Mouse (Mus musculus) neural tube, embryonic 14.5 days (tissue): ENCODE measurements around the gene Il15. TPM values are rescaled to one million over a fixed set of nuclear protein-coding genes. Genes with fewer than 3 reads are reported as not detected.
A peak's percentile ranks its signal among the peaks of the same experiment; 100 is the strongest.

Experiments used
- ATAC-seq: fragments of 200-750 bp; cut with Nextera tagmentation; 2 replicates; pipeline ENCODE4 v1.8.0; 2017; ENCODE audit warnings: low read depth, mild to moderate bottlenecking, moderate TSS enrichment, moderate library complexity
- H3K27ac ChIP-seq: fragments of 300-500 bp; sonication (generic); 2 replicates; pipeline ENCODE4 v1.5.1; 2014; ENCODE audit warnings: low read depth, mild to moderate bottlenecking, control low read depth, low read length, moderate library complexity, mixed read lengths
- H3K27me3 ChIP-seq: fragments of 300-500 bp; sonication (generic); 2 replicates; pipeline ENCODE4 v1.6.1; 2014; ENCODE audit warnings: low read length; ENCODE audit not compliant: control insufficient read depth, insufficient read depth
- H3K36me3 ChIP-seq: fragments of 300-500 bp; sonication (generic); 2 replicates; pipeline ENCODE4 v1.6.1; 2014; ENCODE audit warnings: low read length, mixed read lengths; ENCODE audit not compliant: control insufficient read depth, insufficient read depth
- H3K4me1 ChIP-seq: fragments of 300-500 bp; sonication (generic); 2 replicates; pipeline ENCODE4 v1.6.1; 2014; ENCODE audit warnings: low read length; ENCODE audit not compliant: control insufficient read depth, insufficient read depth
- H3K4me2 ChIP-seq: fragments of 300-500 bp; sonication (generic); 2 replicates; pipeline ENCODE4 v1.6.1; 2014; ENCODE audit warnings: mild to moderate bottlenecking, low read depth, low read length, control low read depth
- H3K4me3 ChIP-seq: fragments of 300-500 bp; sonication (generic); 2 replicates; pipeline ENCODE4 v1.5.1; 2014; ENCODE audit warnings: low read depth, low read length, control low read depth, mixed read lengths
- H3K9ac ChIP-seq: fragments of 300-500 bp; sonication (generic); replicated peaks from 2 replicates; pipeline ENCODE4 v1.6.1; 2014; ENCODE audit warnings: low read depth, mild to moderate bottlenecking, control low read depth, low read length, mixed read lengths
- H3K9me3 ChIP-seq: fragments of 300-500 bp; sonication (generic); 2 replicates; pipeline ENCODE4 v1.6.1; 2016; ENCODE audit warnings: low read length; ENCODE audit not compliant: control insufficient read depth
- WGBS: fragments of 180-500 bp; shearing (Covaris S2); extraction: QIAGEN DNeasy Blood & Tissue Kit; methylation state at CpG from one replicate; pipeline ENCODE4 v1.1.7; 2014; 5-methylcytosine and 5-hydroxymethylcytosine counted together
- polyA plus RNA-seq: library from polyadenylated mRNA; unstranded; fragments of >200 nt; fragmentation: Nextera tagmentation; extraction: Ambion mirVana; gene quantifications from 2 replicates; pipeline ENCODE4 v1.2.1, GENCODE M21; 2014

Il15 gene
- polyA plus RNA-seq, 1 experiment from 2014 or later: not detected

DNA sequence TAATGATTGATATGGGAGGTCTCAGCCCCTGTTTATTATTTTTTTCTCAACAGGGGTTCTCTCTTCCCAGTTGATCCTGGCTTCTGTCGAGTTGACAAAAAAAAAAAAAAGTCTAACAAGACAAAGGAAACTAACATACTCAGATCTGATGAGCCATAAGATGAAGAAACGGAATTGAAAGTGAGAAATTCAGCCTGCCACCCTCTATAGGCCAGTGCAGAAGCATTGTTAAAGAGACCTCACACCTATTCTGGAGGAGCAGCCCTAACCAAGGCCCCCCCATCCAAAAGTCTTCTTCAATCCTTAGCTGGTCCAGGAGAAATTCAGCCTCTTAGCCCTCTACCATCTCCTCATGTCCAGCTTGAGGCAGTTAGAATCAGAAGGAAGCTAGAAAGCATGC is 20.7 kb downstream of the Il15 start:
- Histone ChIP-seq H3K9me3 (no peaks in the 10 kb centered on the region), H3K36me3 (no peaks in the 10 kb centered on the region), H3K4me3 (no peak overlapping the region), H3K27me3 (no peaks in the 10 kb centered on the region), H3K27ac (no peak overlapping the region), H3K4me2 (no peak overlapping the region), H3K9ac (no peak overlapping the region), H3K4me1 (no peaks in the 10 kb centered on the region)
- ATAC-seq: no peak
- WGBS: 53% methylated on average over 2 of the region's 2 CpGs

- Histone ChIP-seq H3K4me2 (no peak overlapping the region), H3K27me3 (no peaks in the 10 kb centered on the region), H3K9me3 (no peaks in the 10 kb centered on the region), H3K36me3 (no peaks in the 10 kb centered on the region), H3K4me3 (no peak overlapping the region), H3K4me1 (no peaks in the 10 kb centered on the region), H3K27ac (no peak overlapping the region), H3K9ac (no peak overlapping the region)
- ATAC-seq: no peak
- 87% methylated on average over 4 of the region's 4 CpGs for WGBS
Measured at GRCm38 (mm10) chr8:82374470-82374869, 28.6 kb downstream of the Il15 start.

DNA sequence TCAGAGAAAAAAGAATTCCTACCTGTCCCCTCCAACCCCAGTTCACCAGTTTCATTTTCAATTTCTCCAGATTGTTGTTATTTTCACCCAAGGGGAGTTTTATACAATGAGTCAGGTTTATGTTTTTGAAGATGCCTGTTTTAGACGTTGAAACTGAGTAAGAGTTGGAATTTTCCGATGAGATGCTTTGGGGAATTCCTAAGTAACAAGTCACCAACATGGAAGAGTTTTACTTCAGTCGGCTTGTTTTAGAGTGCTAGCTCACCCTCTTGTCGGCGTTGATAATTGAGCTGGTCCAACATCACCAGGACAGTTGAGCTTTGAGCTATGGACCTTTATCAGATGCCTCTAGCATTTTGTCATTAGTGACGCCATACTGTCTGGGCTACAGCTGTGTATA is 30.2 kb downstream of the Il15 start:
- Histone ChIP-seq H3K27ac (no peak overlapping the region), H3K27me3 (no peaks in the 10 kb centered on the region), H3K9me3 (no peaks in the 10 kb centered on the region), H3K4me1 (no peaks in the 10 kb centered on the region), H3K4me2 (no peak overlapping the region), H3K4me3 (no peak overlapping the region), H3K36me3 (no peaks in the 10 kb centered on the region), H3K9ac (no peak overlapping the region)
- no peak for ATAC-seq
- WGBS: 92% methylated on average over 6 of the region's 6 CpGs

DNA sequence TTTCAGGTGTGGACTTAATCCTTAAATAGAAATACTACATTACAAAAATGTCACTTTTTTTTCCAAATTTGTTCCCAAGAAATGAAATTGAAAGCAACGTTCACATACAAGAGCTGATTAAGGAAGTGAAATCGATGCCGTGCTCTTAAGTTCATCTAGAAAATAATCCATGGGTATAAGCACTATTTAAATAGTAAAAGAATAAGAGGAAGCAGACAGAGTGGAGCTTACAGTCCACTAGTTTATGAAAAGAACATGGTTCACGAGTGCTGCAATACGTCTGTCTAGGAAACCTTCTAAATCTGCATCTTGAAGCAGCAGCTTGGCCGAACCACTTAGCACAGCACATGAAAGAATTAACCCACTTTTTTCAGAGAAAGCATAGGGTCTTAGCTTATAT is 32.4 kb downstream of the Il15 start:
- Histone ChIP-seq H3K9ac (no peak overlapping the region), H3K4me1 (no peaks in the 10 kb centered on the region), H3K27ac (no peak overlapping the region), H3K9me3 (no peaks in the 10 kb centered on the region), H3K4me2 (no peak overlapping the region), H3K4me3 (no peak overlapping the region), H3K36me3 (no peaks in the 10 kb centered on the region), H3K27me3 (no peaks in the 10 kb centered on the region)
- ATAC-seq: no peak
- 93% methylated on average over 6 of the region's 6 CpGs for WGBS

- Histone ChIP-seq H3K4me1 (no peaks in the 10 kb centered on the region), H3K4me2 (no peak overlapping the region), H3K9me3 (no peaks in the 10 kb centered on the region), H3K36me3 (no peaks in the 10 kb centered on the region), H3K9ac (no peak overlapping the region), H3K27ac (no peak overlapping the region), H3K4me3 (no peak overlapping the region), H3K27me3 (no peaks in the 10 kb centered on the region)
- WGBS: 93% methylated on average over 1 of the region's 1 CpGs
- ATAC-seq: no peak
Measured at GRCm38 (mm10) chr8:82361061-82361460, 42.0 kb downstream of the Il15 start.

DNA sequence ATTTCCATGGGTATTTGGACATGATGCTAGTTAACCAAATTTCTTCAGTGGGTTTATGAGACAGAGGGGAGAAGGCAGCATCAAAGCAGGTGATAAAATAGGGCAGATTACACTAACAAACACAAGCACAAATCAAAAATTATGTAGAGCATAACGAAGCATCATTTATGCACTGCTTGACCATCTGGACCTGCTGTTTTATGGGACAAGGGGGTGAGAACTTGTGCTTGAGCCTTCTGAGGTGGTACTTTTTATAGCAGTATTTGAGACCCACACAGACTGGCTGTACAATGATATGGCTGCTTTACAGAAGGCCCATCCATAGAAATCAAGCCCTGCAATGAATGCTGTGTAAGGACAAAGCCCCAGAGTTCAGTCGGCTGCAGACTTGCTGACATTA is 46.9 kb downstream of the Il15 start:
- Histone ChIP-seq H3K9ac (no peak overlapping the region), H3K9me3 (no peaks in the 10 kb centered on the region), H3K4me3 (no peak overlapping the region), H3K27ac (no peak overlapping the region), H3K36me3 (no peaks in the 10 kb centered on the region), H3K27me3 (no peaks in the 10 kb centered on the region), H3K4me2 (no peak overlapping the region), H3K4me1 (no peaks in the 10 kb centered on the region)
- ATAC-seq: peak; percentile 74; the same call in 1 of the 2 replicates
- WGBS: 45% methylated on average over 2 of the region's 2 CpGs

- Histone ChIP-seq H3K9ac (no peak overlapping the region), H3K4me1 (no peaks in the 10 kb centered on the region), H3K4me3 (no peak overlapping the region), H3K36me3 (no peaks in the 10 kb centered on the region), H3K9me3 (no peaks in the 10 kb centered on the region), H3K27me3 (no peaks in the 10 kb centered on the region), H3K27ac (no peak overlapping the region), H3K4me2 (no peak overlapping the region)
- no peak for ATAC-seq
- WGBS: 69% methylated on average over 1 of the region's 1 CpGs
Measured at GRCm38 (mm10) chr8:82351268-82351943, 51.6 kb downstream of the Il15 start.

DNA sequence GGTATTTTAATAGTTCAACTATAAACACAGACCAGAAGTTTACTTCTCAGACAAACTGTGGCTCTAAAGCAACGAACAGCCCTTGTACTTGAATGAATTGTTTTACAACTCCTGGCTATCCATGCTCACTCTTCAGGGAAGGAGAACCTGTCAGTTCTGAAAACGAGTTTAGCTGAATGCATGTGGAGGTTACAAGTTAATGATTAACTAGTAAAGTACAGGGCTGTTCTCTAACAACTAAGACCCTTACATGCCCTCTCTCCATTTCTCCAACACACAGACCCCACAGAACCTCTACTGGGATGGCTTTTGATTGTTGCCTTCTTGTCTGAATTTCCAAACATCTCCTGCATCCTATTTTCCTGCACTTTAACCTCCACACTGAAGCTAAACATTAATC is 53.7 kb downstream of the Il15 start:
- no peak overlapping the region for H3K4me3 ChIP-seq
- no peaks in the 10 kb centered on the region for H3K36me3 ChIP-seq
- no peak for ATAC-seq
- H3K4me1 ChIP-seq: no peaks in the 10 kb centered on the region
- H3K4me2 ChIP-seq: no peak overlapping the region
- no peak overlapping the region for H3K9ac ChIP-seq
- no peak overlapping the region for H3K27ac ChIP-seq
- no peaks in the 10 kb centered on the region for H3K9me3 ChIP-seq
- no peaks in the 10 kb centered on the region for H3K27me3 ChIP-seq
- 17% methylated on average over 2 of the region's 2 CpGs for WGBS

- ATAC-seq: no peak
- no peak overlapping the region for H3K27ac ChIP-seq
- H3K36me3 ChIP-seq: no peaks in the 10 kb centered on the region
- 87% methylated on average over 3 of the region's 3 CpGs for WGBS
- H3K9me3 ChIP-seq: no peaks in the 10 kb centered on the region
- H3K27me3 ChIP-seq: no peaks in the 10 kb centered on the region
- H3K4me1 ChIP-seq: no peaks in the 10 kb centered on the region
- no peak overlapping the region for H3K9ac ChIP-seq
- H3K4me2 ChIP-seq: no peak overlapping the region
- H3K4me3 ChIP-seq: no peak overlapping the region
Measured at GRCm38 (mm10) chr8:82346485-82346884, 56.5 kb downstream of the Il15 start.
